Mouse (Mus musculus): ENCODE measurements around the gene Ranbp10. TPM values are rescaled to one million over a fixed set of nuclear protein-coding genes. Genes with fewer than 3 reads are reported as not detected.

The Ranbp10 gene
- polyA plus RNA-seq, 1 experiment from 2014 or later = 14.2 TPM

GRCm38 (mm10) chr8:105732186-105732585 is 95.0 kb downstream of the Ranbp10 start:
- WGBS = 96% methylated on average over 5 of the region's 5 CpGs
- Histone ChIP-seq H3K9me3 (replicated peaks) (no peaks in the 10 kb centered on the region), H3K27me3 (no peaks in the 10 kb centered on the region), H3K9ac (no peak overlapping the region), H3K4me2 (no peak overlapping the region), H3K27ac (no peak overlapping the region), H3K36me3 (ENCODE audit: poor library complexity, severe bottlenecking) (peaks cover 12% of the 10 kb centered on the region), H3K4me3 (no peak overlapping the region), H3K4me1 (no peaks in the 10 kb centered on the region)
- ATAC-seq = no peak

- WGBS = 91% methylated on average over 18 of the region's 18 CpGs
- H3K36me3 ChIP-seq (ENCODE audit: poor library complexity, severe bottlenecking) = peaks cover 48% of the 10 kb centered on the region
- ATAC-seq = no peak
Measured at GRCm38 (mm10) chr8:105727397-105728124, 99.6 kb downstream of the Ranbp10 start.

GRCm38 (mm10) chr8:105725726-105726125 is 101.4 kb downstream of the Ranbp10 start:
- Histone ChIP-seq H3K9me3 (replicated peaks) (no peaks in the 10 kb centered on the region), H3K4me3 (no peak overlapping the region), H3K27me3 (no peaks in the 10 kb centered on the region), H3K4me2 (no peak overlapping the region), H3K4me1 (no peaks in the 10 kb centered on the region), H3K9ac (no peak overlapping the region), H3K36me3 (ENCODE audit: poor library complexity, severe bottlenecking) (peaks cover 63% of the 10 kb centered on the region), H3K27ac (no peak overlapping the region)
- WGBS = 89% methylated on average over 5 of the region's 5 CpGs
- no peak for ATAC-seq

More at GRCm38 (mm10) chr8:105727397-105728124, 99.6 kb downstream of the Ranbp10 start:
- H3K4me1 ChIP-seq = no peaks in the 10 kb centered on the region
- H3K27me3 ChIP-seq = no peaks in the 10 kb centered on the region
- H3K4me3 ChIP-seq = no peak overlapping the region
- no peak overlapping the region for H3K4me2 ChIP-seq
- no peaks in the 10 kb centered on the region for H3K9me3 ChIP-seq (replicated peaks)
- H3K27ac ChIP-seq = no peak overlapping the region
- no peak overlapping the region for H3K9ac ChIP-seq

- 93% methylated on average over 9 of the region's 9 CpGs for WGBS
- Histone ChIP-seq H3K27me3 (no peaks in the 10 kb centered on the region), H3K4me3 (no peak overlapping the region), H3K27ac (no peak overlapping the region), H3K9me3 (replicated peaks) (no peaks in the 10 kb centered on the region), H3K36me3 (ENCODE audit: poor library complexity, severe bottlenecking) (peaks cover 59% of the 10 kb centered on the region), H3K4me2 (no peak overlapping the region), H3K9ac (no peak overlapping the region), H3K4me1 (no peaks in the 10 kb centered on the region)
- ATAC-seq = no peak
Measured at GRCm38 (mm10) chr8:105722861-105723260, 104.3 kb downstream of the Ranbp10 start.

GRCm38 (mm10) chr8:105719637-105720036 is 107.5 kb downstream of the Ranbp10 start:
- 86% methylated on average over 4 of the region's 4 CpGs for WGBS
- H3K27me3 ChIP-seq = no peaks in the 10 kb centered on the region
- peaks cover 54% of the 10 kb centered on the region for H3K36me3 ChIP-seq (ENCODE audit: poor library complexity, severe bottlenecking)

More at GRCm38 (mm10) chr8:105719637-105720036, 107.5 kb downstream of the Ranbp10 start:
- Histone ChIP-seq H3K4me3 (no peak overlapping the region), H3K4me1 (no peaks in the 10 kb centered on the region), H3K9me3 (replicated peaks) (no peaks in the 10 kb centered on the region), H3K9ac (no peak overlapping the region), H3K4me2 (no peak overlapping the region), H3K27ac (no peak overlapping the region)
- no peak for ATAC-seq

Other genes with a start within 250 kb of the Ranbp10 start
- 17.6 and 20.6 TPM in 2 replicates for gene Ripor1, start 222.1 kb downstream of the Ranbp10 start, polyA plus RNA-seq (2015; fragmentation: Nextera tagmentation; extraction: Ambion mirVana)
- 165 and 173 TPM in 2 replicates for gene Ctcf, start 190.8 kb downstream of the Ranbp10 start, polyA plus RNA-seq (2015; fragmentation: Nextera tagmentation; extraction: Ambion mirVana)
- 0.62 and 0.88 TPM in 2 replicates for gene Agrp, start 190.0 kb downstream of the Ranbp10 start, polyA plus RNA-seq (2015; fragmentation: Nextera tagmentation; extraction: Ambion mirVana)
- gene Carmil2, start 141.1 kb downstream of the Ranbp10 start, polyA plus RNA-seq (2015; fragmentation: Nextera tagmentation; extraction: Ambion mirVana) = 5.9 and 6.4 TPM in 2 replicates
- 98.3 and 99.2 TPM in 2 replicates for gene Acd, start 126.2 kb downstream of the Ranbp10 start, polyA plus RNA-seq (2015; fragmentation: Nextera tagmentation; extraction: Ambion mirVana)
- gene Pard6a, start 126.2 kb downstream of the Ranbp10 start, polyA plus RNA-seq (2015; fragmentation: Nextera tagmentation; extraction: Ambion mirVana) = 42.1 and 43.6 TPM in 2 replicates
- 0.19 TPM in 1 of 2 replicates, not detected in the other for gene 4933405L10Rik, start 119.7 kb downstream of the Ranbp10 start, polyA plus RNA-seq (2015; fragmentation: Nextera tagmentation; extraction: Ambion mirVana)
- gene Enkd1, start 119.1 kb downstream of the Ranbp10 start, polyA plus RNA-seq (2015; fragmentation: Nextera tagmentation; extraction: Ambion mirVana) = 27.4 and 29.5 TPM in 2 replicates
- gene Gfod2, start 68.7 kb downstream of the Ranbp10 start, polyA plus RNA-seq (2015; fragmentation: Nextera tagmentation; extraction: Ambion mirVana) = 64.7 and 65.7 TPM in 2 replicates
- gene Tsnaxip1, start 381 bp upstream of the Ranbp10 start, polyA plus RNA-seq (2015; fragmentation: Nextera tagmentation; extraction: Ambion mirVana) = 0.43 and 1.00 TPM in 2 replicates
- 68.8 and 71.4 TPM in 2 replicates for gene Cenpt, start 25.9 kb upstream of the Ranbp10 start, polyA plus RNA-seq (2015; fragmentation: Nextera tagmentation; extraction: Ambion mirVana)
- 65.9 and 68.3 TPM in 2 replicates for gene Thap11, start 27.8 kb upstream of the Ranbp10 start, polyA plus RNA-seq (2015; fragmentation: Nextera tagmentation; extraction: Ambion mirVana)
- 254 and 295 TPM in 2 replicates for gene Nutf2, start 33.2 kb upstream of the Ranbp10 start, polyA plus RNA-seq (2015; fragmentation: Nextera tagmentation; extraction: Ambion mirVana)
- gene Edc4, start 53.5 kb upstream of the Ranbp10 start, polyA plus RNA-seq (2015; fragmentation: Nextera tagmentation; extraction: Ambion mirVana) = 46.4 and 56.9 TPM in 2 replicates
- gene Nrn1l, start 66.2 kb upstream of the Ranbp10 start, polyA plus RNA-seq (2015; fragmentation: Nextera tagmentation; extraction: Ambion mirVana) = 0.50 and 0.84 TPM in 2 replicates
- 12.8 and 14.4 TPM in 2 replicates for gene Pskh1, start 73.1 kb upstream of the Ranbp10 start, polyA plus RNA-seq (2015; fragmentation: Nextera tagmentation; extraction: Ambion mirVana)
- gene Ctrl, start 106.5 kb upstream of the Ranbp10 start, polyA plus RNA-seq (2015; fragmentation: Nextera tagmentation; extraction: Ambion mirVana) = 1.9 TPM in 2 replicates
- gene Psmb10, start 111.1 kb upstream of the Ranbp10 start, polyA plus RNA-seq (2015; fragmentation: Nextera tagmentation; extraction: Ambion mirVana) = 29.0 and 29.1 TPM in 2 replicates
- gene Lcat, start 116.0 kb upstream of the Ranbp10 start, polyA plus RNA-seq (2015; fragmentation: Nextera tagmentation; extraction: Ambion mirVana) = 0.61 and 0.69 TPM in 2 replicates
- 6.3 and 7.1 TPM in 2 replicates for gene Slc12a4, start 138.7 kb upstream of the Ranbp10 start, polyA plus RNA-seq (2015; fragmentation: Nextera tagmentation; extraction: Ambion mirVana)
- gene Dpep3, start 152.1 kb upstream of the Ranbp10 start, polyA plus RNA-seq (2015; fragmentation: Nextera tagmentation; extraction: Ambion mirVana) = not detected in 2 replicates
- 19.0 and 20.6 TPM in 2 replicates for gene Dus2, start 164.0 kb upstream of the Ranbp10 start, polyA plus RNA-seq (2015; fragmentation: Nextera tagmentation; extraction: Ambion mirVana)
- gene Dpep2nb, start 178.6 kb upstream of the Ranbp10 start, polyA plus RNA-seq (2015; fragmentation: Nextera tagmentation; extraction: Ambion mirVana) = not detected in 2 replicates
- gene Ddx28, start 184.5 kb upstream of the Ranbp10 start, polyA plus RNA-seq (2015; fragmentation: Nextera tagmentation; extraction: Ambion mirVana) = 19.7 and 20.1 TPM in 2 replicates
- 5.2 TPM in 2 replicates for gene Nfatc3, start 231.5 kb upstream of the Ranbp10 start, polyA plus RNA-seq (2015; fragmentation: Nextera tagmentation; extraction: Ambion mirVana)

All from forebrain, embryonic 13.5 days (tissue).